Mouse (Mus musculus) B cell, adult 2 months (primary cell): ENCODE results near the gene Stac.

Experiments
- DNase-seq, 2 experiments: peaks; one replicate each; pipeline ENCODE4 v3.0.0; 2022

The Stac gene

DNA sequence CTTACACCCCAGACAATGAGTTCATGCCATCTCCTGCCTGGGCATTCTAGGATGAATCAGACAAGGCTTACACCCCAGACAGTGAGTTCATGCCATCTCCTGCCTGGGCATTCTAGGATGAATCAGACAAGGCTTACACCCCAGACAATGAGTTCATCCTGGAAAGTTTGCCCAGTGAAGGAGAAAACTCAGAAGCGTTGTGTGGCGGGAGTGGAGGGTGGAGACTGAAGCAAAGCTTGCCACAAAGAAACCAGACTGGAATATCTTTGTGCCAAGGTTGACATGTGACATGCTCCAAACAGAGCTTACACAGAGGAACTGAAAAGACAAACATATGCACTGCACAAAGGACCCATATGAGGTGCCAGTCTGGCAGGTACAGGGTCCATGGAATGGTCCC, 102.6 kb downstream of the Stac start:
- no peak for DNase-seq

- no peak for DNase-seq
Observed at GRCm38 (mm10) chr9:111578784-111579183, 111.4 kb downstream of the Stac start.

- no peak for DNase-seq
Observed at GRCm38 (mm10) chr9:111577453-111577852, 112.7 kb downstream of the Stac start.

DNA sequence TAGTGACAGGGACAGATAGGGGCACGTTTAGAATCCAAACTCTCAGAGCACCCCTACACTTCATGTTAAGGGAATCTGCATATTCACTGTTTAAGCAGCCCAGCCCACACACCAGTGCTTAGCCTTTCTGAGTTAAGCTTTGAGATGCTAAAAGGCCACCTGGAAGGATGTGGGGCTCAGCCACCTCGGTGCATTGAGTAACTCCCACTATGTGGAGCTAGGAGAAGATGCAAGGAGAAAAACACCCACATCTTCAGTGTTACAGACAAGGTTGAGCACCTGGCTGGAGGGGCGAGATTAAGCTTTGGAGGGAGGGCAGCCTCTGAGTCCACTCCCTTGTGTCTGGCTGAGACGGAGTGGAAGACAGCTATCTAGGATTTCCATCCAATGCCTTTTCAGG, 114.3 kb downstream of the Stac start:
- DNase-seq, result no peak

GRCm38 (mm10) chr9:111573836-111574235, 116.3 kb downstream of the Stac start:
- DNase-seq, result no peak

DNA sequence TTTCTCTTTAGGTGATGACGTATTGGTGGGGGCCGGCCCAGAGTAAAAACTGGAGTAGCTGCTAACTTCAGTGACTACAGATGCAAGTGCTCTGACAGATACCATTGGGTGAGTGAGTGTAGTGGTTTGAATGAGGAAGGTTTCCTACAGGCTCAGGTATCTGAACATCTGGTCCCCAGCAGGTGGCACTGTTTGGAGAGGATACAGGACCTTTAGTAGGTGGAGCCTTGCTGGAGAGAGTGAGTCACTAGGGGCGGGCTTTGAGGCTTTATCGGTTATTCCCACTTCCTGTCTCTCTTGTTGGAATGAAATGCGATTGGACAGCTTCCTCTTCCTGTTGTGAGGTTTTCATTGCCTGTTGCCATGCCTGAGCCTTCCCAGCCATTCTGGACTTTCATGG, 118.5 kb downstream of the Stac start:
- DNase-seq, result peak in 1 of 2 experiments; percentile 5

DNA sequence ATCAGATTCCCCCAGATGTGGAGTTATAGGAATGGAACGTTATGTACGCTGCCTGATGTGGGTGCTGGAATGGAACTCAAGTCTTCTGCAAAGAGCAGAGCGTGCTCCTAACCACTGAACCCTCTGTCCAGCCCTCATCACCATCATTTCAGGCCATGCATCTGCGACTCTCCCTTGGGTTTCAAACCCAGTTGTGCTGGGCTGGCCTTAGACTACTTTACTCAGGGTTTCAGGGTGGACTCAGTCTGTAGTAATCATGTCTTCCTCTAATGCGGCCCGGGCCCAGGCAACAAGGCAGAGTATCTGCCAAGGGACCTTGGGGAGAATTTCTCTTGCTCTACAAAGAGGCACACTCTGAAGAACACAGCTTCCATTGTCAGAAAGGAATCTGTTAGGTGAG, 126.0 kb downstream of the Stac start:
- DNase-seq, result no peak

DNA sequence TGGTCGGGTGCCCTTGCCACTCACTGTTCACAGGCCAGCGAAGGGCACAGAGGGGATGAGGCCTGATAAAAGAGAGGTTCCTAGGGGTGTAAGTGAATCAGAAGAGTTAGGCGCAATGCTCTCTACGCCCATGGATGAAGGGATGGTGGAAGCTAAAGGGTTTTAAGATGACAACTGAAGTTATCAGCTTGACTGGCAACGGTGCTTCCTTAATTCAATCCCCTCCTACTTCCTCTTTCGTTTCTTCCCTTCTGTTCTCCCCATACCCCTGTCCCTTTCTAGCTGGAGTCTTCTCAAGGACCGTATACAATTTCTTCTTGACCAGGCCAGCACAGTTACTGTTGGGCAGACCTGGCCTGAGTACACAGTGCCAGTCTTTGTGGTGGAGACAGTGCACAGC, 126.9 kb downstream of the Stac start:
- DNase-seq, result peak in 1 of 2 experiments; percentile 3

DNA sequence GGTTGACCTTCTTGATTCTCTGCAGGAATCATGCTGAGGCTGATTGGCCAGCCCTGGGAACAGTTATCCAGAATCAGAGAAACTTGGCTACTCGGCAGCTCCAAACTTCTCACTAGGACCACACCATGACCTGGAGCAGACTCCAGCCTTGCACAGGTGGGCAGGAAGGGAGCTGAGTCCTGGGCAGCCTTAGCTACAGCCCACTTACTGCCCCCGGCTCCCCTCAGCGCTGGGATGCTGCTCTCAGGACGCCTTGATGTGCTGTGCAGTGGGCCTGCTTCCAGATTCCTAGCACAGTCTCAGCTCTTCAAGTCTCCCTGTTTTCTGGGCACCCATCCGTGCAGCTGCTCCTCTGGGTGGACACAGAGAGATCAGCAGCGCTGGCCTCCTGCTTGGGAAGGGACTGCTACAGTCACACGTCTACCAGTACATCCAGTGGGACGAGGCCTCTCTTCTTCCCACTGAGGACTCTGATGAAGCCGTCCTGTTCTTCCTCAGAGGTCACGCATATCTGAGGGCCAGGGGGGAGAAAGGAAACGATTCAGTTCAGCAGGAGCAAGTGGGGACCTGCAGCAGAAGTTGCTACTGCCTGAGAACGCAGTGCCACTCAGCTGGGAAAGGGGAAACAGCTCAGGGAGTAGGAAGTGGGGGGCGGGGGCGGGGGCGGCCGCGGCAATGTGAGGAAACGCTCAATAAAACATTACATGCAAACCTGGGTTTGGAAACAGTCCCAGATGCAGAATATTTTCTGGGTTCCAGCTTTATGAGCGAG, 127.7 kb downstream of the Stac start:
- no peak for DNase-seq

- DNase-seq, result no peak
Observed at GRCm38 (mm10) chr9:111556699-111557098, 133.4 kb downstream of the Stac start.

GRCm38 (mm10) chr9:111552865-111553264, 137.3 kb downstream of the Stac start:
- DNase-seq, result no peak

GRCm38 (mm10) chr9:111551461-111552190, 138.5 kb downstream of the Stac start:
- peak; percentile 55 to 60 for DNase-seq

GRCm38 (mm10) chr9:111550963-111551321, 139.2 kb downstream of the Stac start:
- no peak for DNase-seq

GRCm38 (mm10) chr9:111550281-111550962, 139.7 kb downstream of the Stac start:
- no peak for DNase-seq

- no peak for DNase-seq
Observed at GRCm38 (mm10) chr9:111542663-111543062, 147.5 kb downstream of the Stac start.

DNA sequence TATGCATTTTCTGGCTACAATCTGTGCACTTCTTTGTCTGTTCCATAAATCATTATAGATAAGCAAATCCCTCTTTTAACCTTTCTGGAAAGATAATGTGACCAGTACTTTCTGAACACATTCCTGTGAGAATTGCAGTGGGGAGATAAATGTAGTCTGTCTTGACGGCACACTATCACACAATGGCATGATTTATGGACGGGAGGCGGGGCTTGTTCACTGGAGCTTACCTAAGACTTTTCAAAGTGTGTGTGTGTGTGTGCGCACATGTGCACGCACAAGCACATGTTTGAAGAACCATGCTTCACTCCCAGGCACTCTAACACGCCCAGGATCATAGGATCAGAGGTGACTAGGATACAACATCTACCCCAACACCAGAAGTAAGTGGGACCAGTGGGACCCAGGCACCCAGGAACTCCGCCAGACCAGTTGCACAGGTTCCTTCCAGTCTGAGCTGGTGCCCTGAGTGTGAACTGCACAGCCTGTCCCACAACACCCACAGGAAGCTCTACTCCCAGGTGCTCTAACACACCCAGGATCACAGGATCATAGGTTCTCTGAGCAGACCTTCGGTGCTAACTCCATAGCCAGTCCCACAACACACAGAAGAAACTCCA, 154.6 kb downstream of the Stac start:
- no peak for DNase-seq

DNA sequence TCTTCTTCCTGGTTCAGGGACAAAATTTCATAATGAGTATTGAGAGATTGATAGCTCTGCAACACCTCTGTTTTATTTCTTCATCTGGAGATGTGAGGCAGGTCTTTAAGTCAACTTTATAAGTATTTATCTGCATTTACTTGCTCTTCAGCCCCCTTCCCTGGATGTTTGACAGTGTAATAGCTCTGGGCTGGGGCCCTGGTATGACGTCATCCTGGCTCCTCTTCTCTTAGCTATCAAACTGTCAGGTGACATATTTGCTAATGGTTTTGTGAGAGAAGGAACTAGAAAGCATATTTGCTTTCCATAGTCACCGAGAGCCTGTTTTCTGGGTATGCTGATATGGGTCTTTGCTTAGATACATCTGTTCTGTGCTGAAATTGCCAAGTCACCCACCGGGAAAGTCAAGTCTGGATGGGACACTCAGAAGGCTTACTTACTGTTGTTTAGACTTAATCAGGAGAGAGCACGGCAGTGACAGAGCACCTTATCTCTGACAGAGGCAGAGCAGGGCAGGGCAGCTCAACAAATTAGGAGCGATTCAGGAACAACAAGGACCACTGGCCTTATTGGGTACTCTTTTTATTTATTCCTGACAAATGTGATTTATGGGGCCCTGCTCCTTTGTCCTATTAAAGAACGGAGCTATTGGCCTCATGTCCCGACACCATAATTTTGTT, 155.3 kb downstream of the Stac start:
- DNase-seq, result no peak

DNA sequence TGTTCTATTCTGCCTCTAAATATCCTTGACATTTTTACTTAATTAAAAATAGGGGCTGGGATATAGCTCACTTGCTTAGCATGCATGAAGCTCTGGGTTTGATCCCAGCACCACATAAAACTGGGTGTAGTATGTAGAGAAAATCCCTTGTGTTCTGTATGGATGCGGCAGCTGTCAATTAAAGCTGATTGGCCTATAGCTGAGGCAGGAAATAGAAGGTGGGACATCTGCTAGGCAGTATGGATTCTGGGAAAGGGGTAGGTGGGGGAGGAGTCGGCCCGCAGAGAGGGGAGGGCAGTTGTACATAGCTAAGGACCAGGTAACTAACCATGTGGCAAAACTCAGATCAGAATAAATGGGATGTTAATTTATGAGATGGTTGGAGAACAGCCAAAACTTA, 166.3 kb downstream of the Stac start:
- DNase-seq, result no peak

DNA sequence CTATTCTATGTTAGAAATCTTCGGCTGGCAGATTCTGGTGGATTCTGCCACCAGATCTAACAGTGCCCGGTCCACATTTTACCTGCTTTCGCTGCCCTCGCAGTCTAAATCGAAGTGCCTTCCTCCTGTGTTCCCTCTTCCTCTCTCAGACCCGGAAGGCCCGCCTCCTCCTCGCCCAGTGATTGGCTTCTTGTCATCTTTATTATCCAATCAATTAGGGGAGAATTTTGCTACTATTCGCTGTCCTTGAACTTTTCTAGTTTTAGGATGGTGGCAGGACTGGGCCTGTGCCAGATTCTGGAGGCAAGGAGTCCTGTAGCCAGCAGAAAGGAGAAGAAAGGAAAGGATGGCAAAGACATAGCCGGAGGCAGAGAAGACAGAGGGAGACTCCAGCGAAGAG, 167.0 kb downstream of the Stac start:
- no peak for DNase-seq

GRCm38 (mm10) chr9:111522226-111522625, 167.9 kb downstream of the Stac start:
- no peak for DNase-seq

DNA sequence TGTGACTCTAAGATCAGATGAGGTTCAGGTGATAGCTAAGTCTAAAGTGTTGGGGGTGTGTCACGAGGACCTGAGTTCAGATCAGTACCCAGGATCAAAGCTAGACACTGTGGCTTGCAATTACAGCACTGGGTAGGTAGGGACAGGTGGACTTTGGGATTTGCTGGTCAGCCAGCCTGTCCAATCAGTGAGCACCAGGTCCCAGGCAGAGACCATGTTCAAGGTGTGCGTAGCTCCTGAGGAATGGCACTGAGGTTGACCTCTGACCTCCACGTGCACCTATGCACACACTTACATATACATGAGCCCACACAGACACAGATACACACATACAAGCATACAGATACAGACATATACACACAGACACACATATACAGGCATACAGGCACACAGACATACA, 174.6 kb downstream of the Stac start:
- no peak for DNase-seq

- DNase-seq, result no peak
Observed at GRCm38 (mm10) chr9:111514586-111515473, 175.3 kb downstream of the Stac start.
